8 mouse cellular contexts compared by ENCODE assay signal in genomic region chr9:65848154-65848553, GRCm38 (mm10). TPM values are rescaled to one million over a fixed set of nuclear protein-coding genes. Genes with fewer than 3 reads are reported as not detected.
DNase-seq lines count a peak whose midpoint lies in the region; ATAC-seq and TF ChIP-seq lines count a peak whose summit lies in the region.
"Had no signal": no experiment of that assay in that cellular context is flagged by ENCODE, and none has a peak within 500 bp of the region (broad histone marks: within the 10 kb centered on the region; RNA-seq: fewer than 3 reads in every experiment).

No protein-coding gene starts in this region.

- peak overlapping the region; percentile 60 for H3K27ac ChIP-seq in kidney, postnatal 0 days

- ATAC-seq in kidney, postnatal 0 days (replicated peaks; ENCODE audit: low FRiP score, low read depth) = no peak
- peak; percentile 64 for ATAC-seq in granulocyte monocyte progenitor cell, adult 5-6 weeks (replicated peaks; ENCODE audit: poor library complexity, severe bottlenecking)
- ATAC-seq: hindbrain, embryonic 16.5 days had no signal

- no peak for TF ChIP-seq CTCF in kidney, postnatal 0 days (IDR thresholded peaks at IDR 0.05; ENCODE audit: low read depth)

- DNase-seq in kidney, postnatal 0 days (ENCODE audit: low spot score) = peak; percentile 87
- no peak for DNase-seq in kidney, adult 11 months
- DNase-seq in urinary bladder, postnatal 14 days (ENCODE audit: low spot score) = peak; percentile 35
- no peak for DNase-seq in urinary bladder, adult 2 months (ENCODE audit: low spot score)
- no peak for DNase-seq in retina, embryonic 14.5 days (ENCODE audit: low spot score)
- DNase-seq in adrenal gland, postnatal 10 days = no peak

- H3K27me3 ChIP-seq in kidney, postnatal 0 days (ENCODE audit: insufficient read depth, low read length) = no peaks in the 10 kb centered on the region

- H3K36me3 ChIP-seq in kidney, postnatal 0 days (ENCODE audit: insufficient read depth, low read length) = no peaks in the 10 kb centered on the region

- no peak overlapping the region for H3K4me2 ChIP-seq in kidney, postnatal 0 days (ENCODE audit: low read length)

- no peaks in the 10 kb centered on the region for H3K9me3 ChIP-seq in kidney, postnatal 0 days (replicated peaks; ENCODE audit: low read length)

- peaks cover 19% of the 10 kb centered on the region for H3K4me1 ChIP-seq in kidney, postnatal 0 days (replicated peaks; ENCODE audit: insufficient read depth, low read length)

- H3K9ac ChIP-seq in kidney, postnatal 0 days (ENCODE audit: low read depth, low read length) = no peak overlapping the region

- H3K4me3 ChIP-seq in kidney, postnatal 0 days (replicated peaks; ENCODE audit: low read depth, low read length) = no peak overlapping the region

RNA-seq across cellular contexts. Expression of gene Zfp609, which starts 20.8 kb away (rescaled TPM):
- 4.1 and 5.0 TPM in 2 replicates for polyA plus RNA-seq in kidney, postnatal 0 days (2015; fragmentation: Nextera tagmentation; extraction: Ambion mirVana)
- 9.2 and 17.4 TPM in 2 replicates for polyA plus RNA-seq in urinary bladder, adult 2 months (2012; rRNA removed)
- 26.1 and 28.9 TPM in 2 replicates for total RNA-seq in granulocyte monocyte progenitor cell, adult 5-6 weeks (2014; fragmentation: Nextera tagmentation)
- total RNA-seq in granulocyte monocyte progenitor cell, adult 5-6 weeks (2017) = 4.3 and 5.1 TPM in 2 replicates
- 10 to 100 TPM; 30.4 to 36.1 TPM for total RNA-seq in adrenal gland, postnatal 10 days (2021)

RNA-seq across cellular contexts. Expression of gene Pclaf, which starts 41.9 kb away (rescaled TPM):
- 89.5 and 115 TPM in 2 replicates for polyA plus RNA-seq in kidney, postnatal 0 days (2015; fragmentation: Nextera tagmentation; extraction: Ambion mirVana)
- polyA plus RNA-seq in urinary bladder, adult 2 months (2012; rRNA removed) = 1.8 and 3.1 TPM in 2 replicates
- 83.5 and 134 TPM in 2 replicates for total RNA-seq in granulocyte monocyte progenitor cell, adult 5-6 weeks (2014; fragmentation: Nextera tagmentation)
- total RNA-seq in granulocyte monocyte progenitor cell, adult 5-6 weeks (2017) = 235 and 300 TPM in 2 replicates
- 10 to 100 TPM; 18.0 to 21.8 TPM for total RNA-seq in adrenal gland, postnatal 10 days (2021)

Comparison
In these comparisons a context has a peak if more than half of its experiments do, and no peak if none do; other contexts are left out.
1. DNase-seq: peak in kidney, postnatal 0 days (single experiment) and urinary bladder, postnatal 14 days (single experiment); none in kidney, adult 11 months (single experiment), urinary bladder, adult 2 months (single experiment), retina, embryonic 14.5 days (single experiment) and adrenal gland, postnatal 10 days (single experiment).